Mouse (Mus musculus) spleen, postnatal 36 days (tissue): ENCODE data around the gene Rin2.

Experiments used
- DNase-seq, 2 experiments: peaks; one replicate each; pipeline ENCODE4 v3.0.0; 2022; ENCODE audit warnings: low spot score in 2 of 2, mixed read lengths in 1 of 2

Rin2 gene

GRCm38 (mm10) chr2:145675142-145675755, at the start of gene Rin2:
Rin2 (plus strand) TSS chr2:145675215.
- peak; percentile 11 to 21 for DNase-seq

- DNase-seq, result no peak
Measured at GRCm38 (mm10) chr2:145631123-145631798, 43.8 kb upstream of the Rin2 start.

- DNase-seq, result no peak
Measured at GRCm38 (mm10) chr2:145631799-145632174, 43.2 kb upstream of the Rin2 start.

GRCm38 (mm10) chr2:145633811-145634210, 41.2 kb upstream of the Rin2 start:
- no peak for DNase-seq

- no peak for DNase-seq
Measured at GRCm38 (mm10) chr2:145640255-145640984, 34.6 kb upstream of the Rin2 start.

GRCm38 (mm10) chr2:145655373-145655960, 19.5 kb upstream of the Rin2 start:
- DNase-seq, result no peak

- DNase-seq, result no peak
Measured at GRCm38 (mm10) chr2:145656121-145656520, 18.9 kb upstream of the Rin2 start.

GRCm38 (mm10) chr2:145656716-145657115, 18.3 kb upstream of the Rin2 start:
- DNase-seq, result no peak

GRCm38 (mm10) chr2:145661242-145661641, 13.8 kb upstream of the Rin2 start:
- no peak for DNase-seq

GRCm38 (mm10) chr2:145663899-145664298, 11.1 kb upstream of the Rin2 start:
- no peak for DNase-seq

GRCm38 (mm10) chr2:145664311-145664710, 10.7 kb upstream of the Rin2 start:
- DNase-seq, result no peak

- DNase-seq, result no peak
Measured at GRCm38 (mm10) chr2:145668135-145668534, 6.9 kb upstream of the Rin2 start.

- DNase-seq, result no peak
Measured at GRCm38 (mm10) chr2:145670131-145670530, 4.9 kb upstream of the Rin2 start.

- DNase-seq, result no peak
Measured at GRCm38 (mm10) chr2:145674496-145675141, 396 bp upstream of the Rin2 start.

- no peak for DNase-seq
Measured at GRCm38 (mm10) chr2:145675756-145676543, 935 bp downstream of the Rin2 start.

GRCm38 (mm10) chr2:145676544-145676925, 1.5 kb downstream of the Rin2 start:
- DNase-seq, result no peak

- DNase-seq, result no peak
Measured at GRCm38 (mm10) chr2:145676936-145677335, 1.9 kb downstream of the Rin2 start.

GRCm38 (mm10) chr2:145680141-145680540, 5.1 kb downstream of the Rin2 start:
- DNase-seq, result no peak

- no peak for DNase-seq
Measured at GRCm38 (mm10) chr2:145680762-145681161, 5.7 kb downstream of the Rin2 start.

GRCm38 (mm10) chr2:145681626-145682025, 6.6 kb downstream of the Rin2 start:
- no peak for DNase-seq

- no peak for DNase-seq
Measured at GRCm38 (mm10) chr2:145682924-145683323, 7.9 kb downstream of the Rin2 start.
